Mouse (Mus musculus) retina, embryonic 14.5 days (tissue): ENCODE measurements around the gene Cyp4b1.
A peak's percentile ranks its signal among the peaks of the same experiment; 100 is the strongest.
"Not testable (repeated sequence)": the region's sequence is repeated elsewhere in the genome, so short reads cannot be mapped to it uniquely, and the experiment has no call there.

Source experiments
- DNase-seq: peaks from one replicate; pipeline ENCODE4 v3.0.0-alpha.2; 2015; ENCODE audit warnings: low spot score

Cyp4b1 gene

GRCm38 (mm10) chr4:115647580-115647979, at the start of gene Cyp4b1:
TSS of gene Cyp4b1 (minus strand) at chr4:115647723.
- no peak for DNase-seq

- no peak for DNase-seq
These were observed 38.8 kb upstream of the Cyp4b1 start for GRCm38 (mm10) chr4:115686299-115686698.

GRCm38 (mm10) chr4:115659190-115659589, 11.7 kb upstream of the Cyp4b1 start:
- no peak for DNase-seq

GRCm38 (mm10) chr4:115657867-115658249, 10.3 kb upstream of the Cyp4b1 start:
- DNase-seq = peak; percentile 2

DNA sequence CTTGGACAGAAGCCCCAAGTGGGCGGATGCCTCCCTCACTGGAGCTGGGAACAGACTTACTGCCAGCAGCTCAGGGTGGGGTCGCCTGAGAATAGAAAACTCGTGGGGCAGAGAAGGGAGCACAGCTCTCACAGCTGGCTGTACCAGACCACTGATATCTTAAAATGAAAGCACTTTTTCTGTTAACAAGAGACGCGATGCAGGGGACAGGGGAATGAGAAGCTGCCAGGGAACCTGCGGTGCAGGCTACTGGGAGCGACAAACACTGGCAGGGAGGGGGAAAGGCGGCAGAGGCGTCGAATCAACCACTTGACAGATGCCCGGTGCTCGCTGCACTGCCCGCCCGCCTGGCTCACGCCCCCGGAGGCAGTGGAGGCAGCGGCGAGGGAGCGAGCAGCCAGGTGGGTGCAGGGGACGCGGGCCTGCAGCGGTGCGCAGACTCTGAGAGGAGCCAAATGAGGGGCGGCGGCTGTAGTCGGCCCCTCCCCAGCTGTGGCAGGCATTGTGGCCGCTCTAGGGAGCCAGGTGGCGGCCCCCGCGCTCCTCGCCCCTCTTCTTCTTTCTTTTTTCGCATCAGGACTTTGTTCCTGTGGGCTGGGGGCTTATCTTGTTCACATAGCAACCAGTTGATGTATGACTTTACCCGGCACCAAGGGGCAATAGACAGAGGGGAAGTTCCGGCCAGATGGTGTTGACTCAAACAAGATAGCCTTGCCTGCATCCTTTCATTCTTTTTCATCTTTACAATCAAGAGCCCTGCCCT, 9.8 kb upstream of the Cyp4b1 start:
- peak; percentile 57 for DNase-seq

- DNase-seq = not testable (repeated sequence)
These were observed 9.0 kb upstream of the Cyp4b1 start for GRCm38 (mm10) chr4:115656535-115656922.

- not testable (repeated sequence) for DNase-seq
These were observed 8.5 kb upstream of the Cyp4b1 start for GRCm38 (mm10) chr4:115655841-115656534.

DNA sequence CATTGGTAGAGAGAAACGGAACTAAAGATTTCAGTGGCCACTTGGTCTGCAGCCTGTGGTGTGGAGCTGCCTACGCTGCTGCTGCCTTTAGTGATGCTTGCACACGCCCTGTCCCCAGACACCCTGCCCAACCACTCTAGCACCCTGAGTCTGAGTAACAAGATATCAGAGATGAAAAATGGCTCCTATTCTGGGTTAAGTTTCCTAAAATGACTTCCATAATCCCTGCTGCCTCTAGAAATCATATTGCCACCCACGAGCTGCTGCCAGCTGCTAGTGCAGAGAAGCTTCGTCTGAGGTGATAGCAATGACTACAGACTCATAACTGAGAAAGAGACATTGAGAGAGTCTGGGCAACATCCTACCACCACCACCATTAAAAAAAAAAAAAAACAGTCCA, 3.3 kb upstream of the Cyp4b1 start:
- no peak for DNase-seq

GRCm38 (mm10) chr4:115649344-115649743, 1.8 kb upstream of the Cyp4b1 start:
- no peak for DNase-seq

GRCm38 (mm10) chr4:115648752-115649151, 1.2 kb upstream of the Cyp4b1 start:
- DNase-seq = no peak

DNA sequence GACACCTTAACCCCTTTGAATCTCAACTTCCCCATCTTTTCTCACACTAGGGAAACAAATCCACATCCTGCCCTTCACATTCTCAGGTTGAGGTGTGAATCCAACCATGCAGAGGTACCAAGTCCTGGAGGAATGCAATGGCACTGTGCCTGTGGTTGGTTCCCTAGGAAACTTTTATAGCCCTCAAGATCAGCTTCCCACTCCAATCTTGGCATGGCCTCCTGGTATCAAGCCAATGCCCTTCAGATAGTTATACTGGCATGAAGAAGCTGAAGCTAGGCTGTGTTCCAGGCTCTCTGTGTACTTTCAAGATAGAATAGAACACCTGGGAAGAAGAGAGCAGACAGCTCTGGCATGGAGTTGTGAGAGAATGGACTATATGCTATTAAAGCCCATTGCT, 2.2 kb downstream of the Cyp4b1 start:
- DNase-seq = no peak

- no peak for DNase-seq
These were observed 4.4 kb downstream of the Cyp4b1 start for GRCm38 (mm10) chr4:115642967-115643754.

- not testable (repeated sequence) for DNase-seq
These were observed 22.0 kb downstream of the Cyp4b1 start for GRCm38 (mm10) chr4:115625560-115625959.

DNA sequence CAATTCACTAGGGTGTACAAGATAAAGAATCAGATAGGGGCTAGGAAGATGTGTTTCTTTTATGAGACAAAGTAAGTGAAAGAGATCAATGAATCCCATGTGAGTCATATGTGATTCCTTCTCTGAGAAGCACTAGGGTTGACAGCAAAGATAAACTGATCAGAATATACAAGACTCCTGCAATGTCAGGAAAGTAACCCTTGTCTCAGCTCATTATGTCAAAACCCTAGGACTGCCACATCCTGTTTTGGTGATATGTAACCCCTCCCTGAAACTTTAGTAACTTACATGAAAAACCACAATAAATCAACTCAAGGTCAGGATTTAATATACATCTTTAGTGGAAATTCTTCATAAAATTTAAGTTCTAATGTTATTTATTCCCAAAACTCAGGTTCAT, 33.5 kb downstream of the Cyp4b1 start:
- no peak for DNase-seq

DNA sequence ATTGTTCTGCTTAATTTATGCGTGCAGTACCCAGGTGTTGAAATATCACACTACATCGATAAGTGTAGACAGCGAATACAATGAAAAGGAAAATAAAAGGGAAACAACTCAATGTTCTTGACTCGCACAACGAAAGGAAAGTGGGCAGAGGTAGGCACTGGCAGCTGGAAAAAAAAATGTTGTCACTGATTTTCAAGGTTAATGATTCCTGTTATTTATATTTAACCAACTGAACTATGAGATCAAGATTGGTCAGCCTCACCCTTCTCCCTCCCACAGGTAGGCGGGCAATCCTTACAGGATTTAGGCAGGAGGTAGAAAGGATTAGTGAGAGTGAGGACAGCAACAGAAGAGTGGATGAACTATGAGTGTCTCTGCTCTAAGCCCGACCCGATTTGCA, 46.9 kb downstream of the Cyp4b1 start, which contains the start of gene Cyp4a32:
TSS of gene Cyp4a32 (plus strand) at position 359 of the 400 bp plus-strand sequence.
- DNase-seq = not testable (repeated sequence)

- DNase-seq = no peak
These were observed 50.6 kb downstream of the Cyp4b1 start for GRCm38 (mm10) chr4:115596824-115597336.

DNA sequence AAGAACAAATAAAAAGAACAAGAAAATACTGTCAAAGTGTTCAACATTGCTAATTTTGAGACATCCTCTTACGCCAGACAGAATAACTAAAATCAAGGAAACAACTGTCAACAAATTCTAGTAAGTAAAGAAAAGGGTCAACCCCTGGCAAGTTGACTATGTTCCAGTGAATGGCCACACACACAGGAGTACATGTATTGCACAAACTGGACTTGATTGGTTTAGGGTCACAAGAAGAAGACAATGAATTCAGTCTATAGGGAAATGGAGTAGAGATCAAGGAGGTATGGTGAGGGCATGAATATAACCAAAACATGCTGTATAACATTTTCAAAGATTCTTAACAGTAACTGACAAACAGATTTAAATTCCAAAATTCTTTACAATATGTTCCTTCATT, 51.2 kb downstream of the Cyp4b1 start:
- no peak for DNase-seq

GRCm38 (mm10) chr4:115583036-115583435, 64.5 kb downstream of the Cyp4b1 start:
- DNase-seq = no peak

DNA sequence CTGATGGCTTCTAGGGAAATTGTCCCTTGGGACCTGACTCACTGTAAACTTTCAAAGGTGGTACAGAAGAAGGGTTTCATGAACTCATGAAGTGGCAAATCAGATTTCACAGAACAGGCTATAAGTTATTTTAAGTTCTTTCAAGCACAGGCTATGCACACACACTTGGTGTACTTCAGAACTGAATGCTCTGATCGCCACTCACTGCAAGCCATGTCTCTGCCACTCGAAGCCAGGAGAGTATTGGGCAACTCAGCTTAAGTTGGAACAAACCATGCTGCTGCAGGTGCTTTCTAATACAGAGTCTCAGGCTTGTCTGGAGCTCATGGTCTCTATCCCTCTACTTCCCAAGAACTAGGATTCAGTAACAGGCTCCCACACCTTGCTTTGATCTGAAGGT, 71.7 kb downstream of the Cyp4b1 start:
- DNase-seq = no peak

- no peak for DNase-seq
These were observed 72.3 kb downstream of the Cyp4b1 start for GRCm38 (mm10) chr4:115575255-115575654.
